ENCODE assay signal across 12 mouse cellular contexts in genomic region chr6:31324717-31325116, GRCm38 (mm10).
DNase-seq lines count a peak whose midpoint lies in the region; ATAC-seq lines count a peak whose summit lies in the region.
"Had no signal": no experiment of that assay in that cellular context is flagged by ENCODE, and none has a peak within 500 bp of the region (broad histone marks: within the 10 kb centered on the region; RNA-seq: fewer than 3 reads in every experiment).

No protein-coding gene starts in this region.

- no peak overlapping the region for H3K27ac ChIP-seq in midbrain, embryonic 11.5 days (ENCODE audit: low read depth, low read length)
- H3K27ac ChIP-seq: liver, embryonic 13.5 days had no signal

- H3K9me3 ChIP-seq in midbrain, embryonic 11.5 days (ENCODE audit: control insufficient read depth, low read length): no peaks in the 10 kb centered on the region
- H3K9me3 ChIP-seq: heart, embryonic 12.5 days; liver, embryonic 13.5 days; megakaryocyte, embryonic 14.5 days had no signal

- intact Hi-C loops in heart, postnatal 36 days (cut with DNase I): loop anchor here (5.0 kb wide), 2 partner anchors 48 to 128 kb away; no protein-coding TSS in a partner anchor

- WGBS in midbrain, embryonic 11.5 days: 36% methylated on average over 6 of the region's 6 CpGs

- DNase-seq in frontal cortex, postnatal 10 days (ENCODE audit: low spot score in 2 of 2): no peak
- peak; percentile 80 for DNase-seq in 416B (ENCODE audit: low read depth)
- DNase-seq in midbrain, embryonic 11.5 days (ENCODE audit: low spot score, missing footprints): peak; percentile 84
- DNase-seq in urinary bladder, adult 18-20 months (ENCODE audit: low spot score in 2 of 2): no peak
- no peak for DNase-seq in heart, postnatal 36 days
- no peak for DNase-seq in urinary bladder, postnatal 14 days (ENCODE audit: low spot score)
- DNase-seq: cerebellum, postnatal 10 days; liver, embryonic 13.5 days had no signal

- H3K4me3 ChIP-seq in midbrain, embryonic 11.5 days (ENCODE audit: low read depth, low read length): no peak overlapping the region
- H3K4me3 ChIP-seq: heart, embryonic 12.5 days; liver, embryonic 13.5 days; megakaryocyte, embryonic 14.5 days had no signal

- peak; percentile 85 for ATAC-seq in frontal cortex, adult (ENCODE audit: low TSS enrichment)
- 0 out of 2 replicates have a peak, but pooled peaks have one; percentile 29 for ATAC-seq in common myeloid progenitor, adult 5-6 weeks (replicated peaks; ENCODE audit: low read depth, poor library complexity, severe bottlenecking)
- no peak for ATAC-seq in midbrain, embryonic 11.5 days (ENCODE audit: low FRiP score)

- H3K36me3 ChIP-seq in midbrain, embryonic 11.5 days (ENCODE audit: control insufficient read depth, insufficient read depth, low read length): no peaks in the 10 kb centered on the region
- H3K36me3 ChIP-seq: heart, embryonic 12.5 days; liver, embryonic 13.5 days had no signal

- peaks cover 13% of the 10 kb centered on the region for H3K4me1 ChIP-seq in midbrain, embryonic 11.5 days (ENCODE audit: control insufficient read depth, insufficient read depth, low read length)

- no peak overlapping the region for H3K4me2 ChIP-seq in midbrain, embryonic 11.5 days
- H3K4me2 ChIP-seq: heart, embryonic 12.5 days; liver, embryonic 13.5 days had no signal

- no peaks in the 10 kb centered on the region for H3K27me3 ChIP-seq in midbrain, embryonic 11.5 days (ENCODE audit: control insufficient read depth, insufficient read depth, low read length)
- H3K27me3 ChIP-seq: liver, embryonic 13.5 days had no signal

- H3K9ac ChIP-seq in midbrain, embryonic 11.5 days (ENCODE audit: low read length): no peak overlapping the region
- H3K9ac ChIP-seq: heart, embryonic 12.5 days; liver, embryonic 13.5 days had no signal

Comparison
In these comparisons a context has a peak if more than half of its experiments do, and no peak if none do; other contexts are left out.
1. DNase-seq: peak in 416B (single experiment) and midbrain, embryonic 11.5 days (single experiment); none in frontal cortex, postnatal 10 days (0 of 2), urinary bladder, adult 18-20 months (0 of 2), heart, postnatal 36 days (0 of 2) and urinary bladder, postnatal 14 days (single experiment).